Mouse (Mus musculus): ENCODE results near the gene Tmem161a. TPM values are rescaled to one million over a fixed set of nuclear protein-coding genes. Genes with fewer than 3 reads are reported as not detected.

Tmem161a gene
- polyA plus RNA-seq, 1 experiment from 2014 or later = 64.9 TPM

DNA sequence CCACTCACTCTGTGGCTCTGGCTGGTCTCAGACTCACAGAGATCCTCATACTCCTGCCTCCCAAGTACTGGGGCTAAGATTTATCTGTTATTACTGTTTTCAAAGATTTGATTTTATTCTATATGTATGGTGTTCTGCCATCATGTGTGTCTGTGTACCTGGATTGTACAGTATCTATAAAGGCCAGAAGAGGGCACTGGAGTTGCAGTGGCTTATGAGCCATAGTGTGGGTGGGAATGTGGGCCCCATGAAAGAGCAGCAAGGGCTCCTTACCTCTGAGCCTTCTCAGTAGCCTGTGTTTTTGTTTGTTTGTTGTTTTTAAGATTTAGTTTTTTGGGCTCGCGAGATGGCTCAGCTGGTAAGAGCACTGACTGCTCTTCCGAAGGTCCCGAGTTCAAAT, 6.9 kb downstream of the Tmem161a start:
- in situ Hi-C loops (cut with MboI; ENCODE audit: low pct_unique_long_range_greater_than_20kb) = no loop called here
- no peak for DNase-seq (ENCODE audit: low read depth, low spot score)
- POLR2A ChIA-PET = no interaction called here

DNA sequence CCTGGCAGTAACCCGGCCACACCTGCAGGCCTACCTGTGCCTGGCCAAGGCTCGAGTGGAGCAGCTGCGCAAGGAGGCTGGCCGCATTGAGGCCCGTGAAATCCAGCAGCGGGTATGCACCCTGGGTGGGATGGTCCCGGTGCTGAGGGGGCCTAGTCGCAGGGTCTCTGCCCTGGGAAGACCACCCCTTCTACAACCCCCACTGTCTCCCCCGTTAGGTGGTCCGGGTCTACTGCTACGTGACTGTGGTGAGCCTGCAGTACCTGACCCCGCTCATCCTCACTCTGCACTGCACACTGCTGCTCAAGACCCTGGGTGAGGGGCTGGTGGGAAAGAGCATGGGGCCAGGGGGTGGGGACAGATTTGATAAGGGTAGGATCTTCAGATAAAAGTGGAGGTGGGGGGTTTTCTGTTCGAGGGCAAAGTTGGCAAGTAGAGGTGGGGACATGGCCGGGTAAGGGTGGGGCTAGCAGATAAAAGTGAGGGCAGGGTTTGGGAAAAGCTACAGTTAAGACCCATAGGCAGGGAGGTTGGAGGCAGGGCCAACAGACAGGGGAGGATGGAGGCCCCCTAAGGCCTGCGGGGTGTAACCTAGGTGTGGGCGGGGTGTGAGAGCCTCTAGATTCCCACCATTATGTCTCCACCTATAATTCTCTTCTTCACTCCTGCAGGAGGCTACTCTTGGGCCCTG, 9.2 kb downstream of the Tmem161a start:
- TF ChIP-seq CTCF (IDR thresholded peaks at IDR 0.05) = no peak
- in situ Hi-C loops (cut with MboI; ENCODE audit: low pct_unique_long_range_greater_than_20kb) = no loop called here
- ChIA-PET POLR2A (interaction anchor here (1.7 kb wide), 1 partner anchor 9 kb away, joined by 5 read pairs; the partner anchor contains the start of gene Tmem161a), CTCF (no interaction called here)
- no peak for DNase-seq (ENCODE audit: low read depth, low spot score)
- no peak for ATAC-seq
- no peaks in the 10 kb centered on the region for H3K27me3 ChIP-seq

More for the DNA sequence above, 6.9 kb downstream of the Tmem161a start:
- CTCF ChIA-PET = interaction anchor here (0.6 to 1.4 kb wide), 3 partner anchors 15 to 57 kb away, joined by 3 read pairs; partner anchors contain the start of gene Slc25a42
- no peaks in the 10 kb centered on the region for H3K27me3 ChIP-seq
- no peak for TF ChIP-seq CTCF (IDR thresholded peaks at IDR 0.05)
- ATAC-seq = no peak

DNA sequence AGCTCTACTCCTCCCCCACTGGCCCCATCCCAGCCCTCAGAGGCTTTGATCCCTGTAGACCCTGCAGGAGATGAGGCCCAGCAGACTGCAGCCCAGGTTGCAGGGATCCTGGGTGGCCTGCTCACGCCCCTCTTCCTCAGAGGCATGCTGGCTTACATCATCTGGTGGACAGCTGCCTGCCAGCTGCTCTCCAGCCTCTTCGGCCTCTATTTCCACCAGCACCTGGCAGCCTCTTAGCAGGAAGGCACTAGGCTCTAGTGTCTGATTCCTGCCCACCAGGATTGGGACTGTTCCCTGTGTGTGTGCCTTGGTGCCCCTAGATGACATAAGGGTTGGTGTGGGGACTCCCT, 9.7 kb downstream of the Tmem161a start:
- no peaks in the 10 kb centered on the region for H3K27me3 ChIP-seq
- in situ Hi-C loops (cut with MboI; ENCODE audit: low pct_unique_long_range_greater_than_20kb) = no loop called here
- ATAC-seq (no peak), DNase-seq (ENCODE audit: low read depth, low spot score) (no peak)
- CTCF ChIA-PET = no interaction called here
- POLR2A ChIA-PET = interaction anchor here (1.7 kb wide), 1 partner anchor 10 kb away, joined by 5 read pairs; the partner anchor contains the start of gene Tmem161a
- TF ChIP-seq CTCF (IDR thresholded peaks at IDR 0.05) = no peak

DNA sequence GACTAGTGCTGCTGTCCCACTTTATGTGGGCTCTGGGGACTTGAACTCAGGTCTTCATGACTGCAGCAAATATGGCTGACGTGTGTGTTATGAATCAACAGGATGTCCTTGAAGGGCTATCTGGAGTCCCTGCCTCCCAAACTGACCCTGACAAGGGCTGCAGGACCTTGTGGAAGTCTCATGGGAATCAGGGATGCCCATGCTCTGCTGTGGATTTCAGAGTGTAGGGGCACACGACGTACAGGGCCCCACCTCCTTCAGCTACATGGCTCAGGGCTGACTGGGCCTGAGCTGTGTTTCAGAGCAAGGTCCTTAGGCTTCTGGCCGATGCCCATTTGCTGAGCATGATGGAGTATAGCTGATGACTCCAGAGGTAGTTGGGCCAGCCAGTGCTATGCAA, 11.0 kb downstream of the Tmem161a start:
- no peak for TF ChIP-seq CTCF (IDR thresholded peaks at IDR 0.05)
- in situ Hi-C loops (cut with MboI; ENCODE audit: low pct_unique_long_range_greater_than_20kb) = no loop called here
- DNase-seq (ENCODE audit: low read depth, low spot score) (no peak), ATAC-seq (no peak)
- ChIA-PET CTCF (no interaction called here), POLR2A (interaction anchor here (0.6 kb wide), 1 partner anchor 1005 kb away, joined by 5 read pairs; no protein-coding TSS in a partner anchor)
- H3K27me3 ChIP-seq = no peaks in the 10 kb centered on the region

DNA sequence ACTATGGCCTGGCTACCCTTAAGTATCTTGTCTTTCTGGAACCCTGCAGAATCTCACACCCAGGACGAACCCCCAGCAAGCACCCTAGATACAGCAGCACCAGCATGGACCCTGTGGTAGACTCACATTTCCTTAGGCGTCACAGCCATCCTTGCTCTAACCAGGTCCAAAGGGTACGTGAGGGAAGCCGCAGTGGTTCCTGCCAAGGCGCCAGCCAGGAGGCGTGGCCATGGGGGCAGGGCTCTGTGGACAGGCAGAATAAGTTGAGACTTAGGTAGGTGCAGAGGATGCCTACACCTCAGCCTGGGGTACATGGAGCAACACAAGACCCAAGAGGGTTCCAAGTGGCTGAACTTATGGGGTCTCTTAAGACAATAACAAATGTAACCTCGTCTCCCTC, 16.6 kb downstream of the Tmem161a start:
- DNase-seq (ENCODE audit: low read depth, low spot score) (no peak), ATAC-seq (no peak)
- in situ Hi-C loops (cut with MboI; ENCODE audit: low pct_unique_long_range_greater_than_20kb) = no loop called here
- ChIA-PET POLR2A (no interaction called here), CTCF (no interaction called here)
- TF ChIP-seq CTCF (IDR thresholded peaks at IDR 0.05) = no peak
- no peaks in the 10 kb centered on the region for H3K27me3 ChIP-seq

DNA sequence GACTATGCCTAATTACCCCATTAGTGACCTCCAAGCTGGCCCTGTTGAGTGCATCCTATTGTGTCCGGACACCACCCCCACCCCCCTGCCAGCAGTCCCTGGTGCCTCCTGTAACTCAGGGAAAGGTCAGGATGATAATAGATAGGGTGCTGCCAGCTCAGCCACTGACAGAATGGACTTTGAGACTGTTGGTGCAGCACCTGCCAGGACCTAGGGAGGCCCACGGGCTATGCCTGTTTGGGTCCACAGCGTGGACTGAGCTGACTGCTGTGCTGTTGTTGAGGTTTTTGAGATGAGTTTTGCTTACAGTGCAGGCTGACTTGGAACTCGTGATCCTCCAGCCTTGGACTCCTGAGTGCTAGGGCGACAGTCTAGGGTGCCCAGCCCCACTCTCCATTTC, 21.1 kb downstream of the Tmem161a start:
- DNase-seq (ENCODE audit: low read depth, low spot score) (no peak), ATAC-seq (no peak)
- in situ Hi-C loops (cut with MboI; ENCODE audit: low pct_unique_long_range_greater_than_20kb) = no loop called here
- POLR2A ChIA-PET = no interaction called here
- CTCF ChIA-PET = no interaction called here
- no peak for TF ChIP-seq CTCF (IDR thresholded peaks at IDR 0.05)
- no peaks in the 10 kb centered on the region for H3K27me3 ChIP-seq

DNA sequence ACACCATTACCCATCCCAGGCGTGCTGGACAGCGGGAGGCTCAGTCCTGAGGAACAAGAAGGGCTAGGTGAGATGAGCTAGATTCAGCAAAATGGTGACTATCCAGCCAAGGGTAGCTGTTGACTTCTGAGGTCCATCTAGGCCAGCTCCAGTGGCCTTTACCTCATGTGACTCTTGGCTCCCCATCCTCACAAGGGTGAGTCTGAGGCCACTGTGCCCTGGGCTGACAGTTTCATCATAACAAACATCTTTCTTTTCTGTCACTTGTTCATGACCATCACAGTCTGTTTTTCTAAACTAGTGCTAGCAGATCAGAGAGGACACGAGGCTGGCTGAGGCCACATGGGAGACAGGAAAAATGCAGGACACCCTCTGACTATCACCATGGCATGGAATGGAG, 22.0 kb downstream of the Tmem161a start:
- in situ Hi-C loops (cut with MboI; ENCODE audit: low pct_unique_long_range_greater_than_20kb) = no loop called here
- TF ChIP-seq CTCF (IDR thresholded peaks at IDR 0.05) = no peak
- CTCF ChIA-PET = interaction anchor here (0.9 to 2.1 kb wide), 3 partner anchors 15 to 29 kb away, joined by 3 to 7 read pairs (median 3); no protein-coding TSS in a partner anchor

DNA sequence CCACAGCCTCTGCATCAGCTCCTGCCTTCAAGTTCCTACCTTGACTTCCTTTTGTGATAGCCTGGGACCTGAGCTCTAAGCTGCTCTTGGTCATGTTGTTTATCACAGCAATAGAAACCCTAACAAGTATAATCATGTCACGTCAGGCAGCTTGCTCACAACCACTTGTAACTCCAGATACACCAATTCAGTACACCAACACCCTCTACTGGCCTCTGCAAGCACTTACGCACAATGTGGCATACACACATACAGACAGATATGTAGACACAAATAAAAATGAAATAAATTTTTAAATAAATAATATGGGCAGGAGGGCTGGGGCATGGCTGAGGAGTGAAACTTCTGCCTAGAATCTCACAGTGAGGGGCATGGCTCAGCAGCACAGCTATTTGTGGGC, 23.6 kb downstream of the Tmem161a start:
- ATAC-seq = no peak

More for the DNA sequence above, 22.0 kb downstream of the Tmem161a start:
- POLR2A ChIA-PET = interaction anchor here (0.8 kb wide), 1 partner anchor 10 kb away, joined by 3 read pairs; no protein-coding TSS in a partner anchor
- no peak for DNase-seq (ENCODE audit: low read depth, low spot score)
- H3K27me3 ChIP-seq = no peaks in the 10 kb centered on the region
- no peak for ATAC-seq

DNA sequence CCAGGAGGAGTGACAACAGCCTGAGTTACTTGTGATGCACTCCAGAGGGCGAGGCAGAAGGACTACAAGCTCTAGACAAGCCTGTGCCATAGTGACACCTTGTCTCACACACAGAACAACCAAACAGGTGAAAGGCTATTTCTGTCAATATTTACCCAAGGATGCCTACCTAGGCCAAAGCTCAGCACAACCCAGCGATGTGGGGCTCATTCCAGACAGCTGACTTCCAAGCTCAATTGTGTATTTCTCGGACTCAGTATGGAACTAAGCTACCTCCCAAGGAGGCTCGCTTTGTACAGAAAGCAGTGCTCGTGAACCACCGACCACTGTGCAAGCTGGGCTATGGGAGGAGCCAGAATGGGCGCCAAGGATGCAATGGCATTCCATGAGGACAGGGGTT, 25.4 kb downstream of the Tmem161a start:
- DNase-seq (ENCODE audit: low read depth, low spot score) (no peak), ATAC-seq (no peak)
- POLR2A ChIA-PET = no interaction called here
- CTCF ChIA-PET = interaction anchor here (3.3 kb wide), 1 partner anchor 26 kb away, joined by 15 read pairs; no protein-coding TSS in a partner anchor
- TF ChIP-seq CTCF (IDR thresholded peaks at IDR 0.05) = no peak
- in situ Hi-C loops (cut with MboI; ENCODE audit: low pct_unique_long_range_greater_than_20kb) = no loop called here
- H3K27me3 ChIP-seq = no peaks in the 10 kb centered on the region

More for the DNA sequence above, 23.6 kb downstream of the Tmem161a start:
- H3K27me3 ChIP-seq = no peaks in the 10 kb centered on the region
- ChIA-PET POLR2A (interaction anchor here (1.1 kb wide), 1 partner anchor 17 kb away, joined by 3 read pairs; the partner anchor contains the start of gene Slc25a42), CTCF (interaction anchor here (2.1 kb wide), 1 partner anchor 13 kb away, joined by 7 read pairs; no protein-coding TSS in a partner anchor)
- in situ Hi-C loops (cut with MboI; ENCODE audit: low pct_unique_long_range_greater_than_20kb) = no loop called here
- no peak for TF ChIP-seq CTCF (IDR thresholded peaks at IDR 0.05)
- no peak for DNase-seq (ENCODE audit: low read depth, low spot score)

DNA sequence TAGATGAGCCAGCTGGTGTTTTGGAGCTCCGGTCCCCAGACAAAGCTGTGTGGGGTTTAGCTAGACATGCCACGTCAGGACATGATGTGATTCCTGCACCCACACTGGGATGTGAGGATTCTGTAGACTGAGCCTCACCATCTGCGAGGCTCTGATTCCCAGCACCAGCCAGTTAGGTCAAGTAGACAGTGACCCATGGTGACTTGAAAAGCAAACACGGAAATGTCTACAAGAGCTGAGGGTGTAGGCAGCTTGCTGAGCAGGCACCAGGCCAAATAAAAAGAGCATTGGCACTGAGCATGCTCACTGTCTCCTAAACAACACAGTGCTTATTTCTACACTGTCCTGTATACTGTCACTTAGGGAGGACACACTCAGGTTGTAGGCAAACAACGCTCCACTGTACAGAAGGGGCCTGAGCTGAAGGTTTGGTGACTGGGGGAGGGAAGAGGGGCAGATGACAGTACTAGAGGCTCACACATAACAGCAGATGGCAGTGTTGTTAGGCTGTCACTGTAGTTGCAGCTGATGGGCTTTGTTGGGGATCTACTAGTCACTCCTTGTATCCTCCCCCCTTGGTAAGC, 28.0 kb downstream of the Tmem161a start:
- in situ Hi-C loops (cut with MboI; ENCODE audit: low pct_unique_long_range_greater_than_20kb) = no loop called here
- DNase-seq (ENCODE audit: low read depth, low spot score) (no peak), ATAC-seq (no peak)
- H3K27me3 ChIP-seq = no peaks in the 10 kb centered on the region
- POLR2A ChIA-PET = no interaction called here
- TF ChIP-seq CTCF (IDR thresholded peaks at IDR 0.05) = no peak
- CTCF ChIA-PET = interaction anchor here (0.7 to 3.3 kb wide), 11 partner anchors 8 to 115 kb away, joined by 3 to 15 read pairs (median 3); partner anchors contain the start of gene Tmem161a

DNA sequence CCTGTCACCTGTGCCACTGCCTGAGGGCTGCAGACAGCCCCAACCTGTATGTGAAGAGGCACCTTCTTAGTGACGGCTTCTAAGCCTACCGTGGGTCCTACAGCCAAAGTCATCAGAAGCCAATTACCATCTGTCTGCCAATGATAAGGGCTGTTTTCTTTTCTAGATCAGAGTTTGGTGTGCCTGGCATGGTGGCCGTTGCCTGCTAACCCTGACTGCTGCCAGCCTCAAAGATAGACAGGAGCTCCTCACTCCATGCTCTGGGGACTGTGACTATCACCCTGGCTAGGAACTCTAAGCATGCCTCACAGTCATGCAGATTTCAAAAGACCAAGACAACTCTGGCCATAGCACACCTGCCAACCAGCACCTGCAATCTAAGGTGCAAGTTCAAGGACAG, 29.3 kb downstream of the Tmem161a start:
- no peak for TF ChIP-seq CTCF (IDR thresholded peaks at IDR 0.05)

More for the DNA sequence above, 29.3 kb downstream of the Tmem161a start:
- ATAC-seq (no peak), DNase-seq (ENCODE audit: low read depth, low spot score) (no peak)
- ChIA-PET CTCF (interaction anchor here (1.3 to 2.0 kb wide), 2 partner anchors 9 to 22 kb away, joined by 4 to 6 read pairs; no protein-coding TSS in a partner anchor), POLR2A (no interaction called here)
- in situ Hi-C loops (cut with MboI; ENCODE audit: low pct_unique_long_range_greater_than_20kb) = no loop called here
- no peaks in the 10 kb centered on the region for H3K27me3 ChIP-seq
